ENCODE assay signal across 11 mouse cellular contexts in genomic region chr13:59531203-59531602, GRCm38 (mm10). TPM values are rescaled to one million over a fixed set of nuclear protein-coding genes. Genes with fewer than 3 reads are reported as not detected.
DNase-seq lines count a peak whose midpoint lies in the region; ATAC-seq lines count a peak whose summit lies in the region.
"Had no signal": no experiment of that assay in that cellular context is flagged by ENCODE, and none has a peak within 500 bp of the region (broad histone marks: within the 10 kb centered on the region; RNA-seq: fewer than 3 reads in every experiment).

No protein-coding gene starts in this region.

- H3K27ac ChIP-seq in kidney, embryonic 14.5 days (ENCODE audit: low read depth, low read length): no peak overlapping the region
- H3K27ac ChIP-seq: embryonic facial prominence, embryonic 12.5 days; limb, embryonic 12.5 days had no signal

- peaks cover 16% of the 10 kb centered on the region; the same call in 1 of the 2 replicates for H3K36me3 ChIP-seq in kidney, embryonic 14.5 days (ENCODE audit: control insufficient read depth, insufficient read depth, low read length)

- H3K27me3 ChIP-seq in kidney, embryonic 14.5 days (ENCODE audit: control insufficient read depth, insufficient read depth, low read length): no peaks in the 10 kb centered on the region
- H3K27me3 ChIP-seq: embryonic facial prominence, embryonic 12.5 days; limb, embryonic 12.5 days had no signal

- H3K9me3 ChIP-seq in kidney, embryonic 14.5 days (ENCODE audit: control insufficient read depth, low read length): no peaks in the 10 kb centered on the region
- H3K9me3 ChIP-seq: embryonic facial prominence, embryonic 12.5 days; limb, embryonic 12.5 days had no signal

- ATAC-seq in CD4-positive, CD25-positive, alpha-beta regulatory T cell, adult 4 months: no peak
- ATAC-seq in kidney, embryonic 14.5 days (ENCODE audit: low FRiP score, low TSS enrichment): no peak

- H3K4me3 ChIP-seq in kidney, embryonic 14.5 days (ENCODE audit: low read length): no peak overlapping the region
- H3K4me3 ChIP-seq: embryonic facial prominence, embryonic 12.5 days; limb, embryonic 12.5 days had no signal

- WGBS in kidney, embryonic 14.5 days: 79% methylated on average over 2 of the region's 2 CpGs

- no peak overlapping the region for H3K9ac ChIP-seq in kidney, embryonic 14.5 days (ENCODE audit: low read depth, low read length)
- H3K9ac ChIP-seq: embryonic facial prominence, embryonic 12.5 days; limb, embryonic 12.5 days had no signal

- intact Hi-C loops in gastrocnemius, postnatal 36 days (cut with DNase I): loop anchor here (5.0 kb wide), 1 partner anchor 196 kb away; no protein-coding TSS in a partner anchor

- DNase-seq in CD4-positive, CD25-positive, alpha-beta regulatory T cell, adult 2 months (ENCODE audit: low read depth, low spot score): peak; percentile 31
- peak; percentile 64 for DNase-seq in kidney, postnatal 10 days
- peak; percentile 52 for DNase-seq in thymus, postnatal 14 days
- no peak for DNase-seq in thymus, postnatal 0 days (ENCODE audit: low spot score)
- no peak for DNase-seq in frontal cortex, postnatal 14 days (ENCODE audit: low spot score in 2 of 2)
- DNase-seq in gastrocnemius, postnatal 36 days: no peak
- DNase-seq: adrenal gland, adult 2 months had no signal

- no peaks in the 10 kb centered on the region for H3K4me1 ChIP-seq in kidney, embryonic 14.5 days (ENCODE audit: control insufficient read depth, insufficient read depth, low read length)
- H3K4me1 ChIP-seq: embryonic facial prominence, embryonic 12.5 days; limb, embryonic 12.5 days had no signal

- H3K4me2 ChIP-seq in kidney, embryonic 14.5 days (replicated peaks; ENCODE audit: low read depth, low read length): no peak overlapping the region
- H3K4me2 ChIP-seq: embryonic facial prominence, embryonic 12.5 days; limb, embryonic 12.5 days had no signal

RNA-seq across cellular contexts. Expression of gene Agtpbp1, which starts 53.8 kb away (rescaled TPM):
- 10 to 100 TPM; 18.8 to 22.3 TPM for polyA plus RNA-seq in CD4-positive, CD25-positive, alpha-beta regulatory T cell, adult 4 months (2017; shearing (Covaris generic))
- 17.9 and 18.6 TPM in 2 replicates for polyA plus RNA-seq in kidney, embryonic 14.5 days (2014; fragmentation: Nextera tagmentation; extraction: Ambion mirVana)
- 14.9 and 16.3 TPM in 2 replicates for polyA plus RNA-seq in thymus, postnatal 0 days (2015; fragmentation: Nextera tagmentation; extraction: Ambion mirVana)
- total RNA-seq in gastrocnemius, postnatal 36 days (2021): 10 to 100 TPM; 44.0 to 57.1 TPM

RNA-seq across cellular contexts. Expression of gene Naa35, which starts 53.9 kb away (rescaled TPM):
- 10 to 100 TPM; 85.9 to 96.8 TPM for polyA plus RNA-seq in CD4-positive, CD25-positive, alpha-beta regulatory T cell, adult 4 months (2017; shearing (Covaris generic))
- 93.0 and 101 TPM in 2 replicates for polyA plus RNA-seq in kidney, embryonic 14.5 days (2014; fragmentation: Nextera tagmentation; extraction: Ambion mirVana)
- 65.9 and 78.4 TPM in 2 replicates for polyA plus RNA-seq in thymus, postnatal 0 days (2015; fragmentation: Nextera tagmentation; extraction: Ambion mirVana)
- total RNA-seq in gastrocnemius, postnatal 36 days (2021): 10 to 100 TPM; 32.0 to 36.5 TPM

Comparison
In these comparisons a context has a peak if more than half of its experiments do, and no peak if none do; other contexts are left out.
1. DNase-seq: peak in CD4-positive, CD25-positive, alpha-beta regulatory T cell, adult 2 months (single experiment), kidney, postnatal 10 days (single experiment) and thymus, postnatal 14 days (single experiment); none in thymus, postnatal 0 days (single experiment), frontal cortex, postnatal 14 days (0 of 2) and gastrocnemius, postnatal 36 days (0 of 2).